Mouse (Mus musculus) forebrain, embryonic 15.5 days (tissue): Measurements from ENCODE around the gene Cntn2. TPM values are rescaled to one million over a fixed set of nuclear protein-coding genes. Genes with fewer than 3 reads are reported as not detected.

Experiments used
- ATAC-seq: fragments of 200-750 bp; cut with Nextera tagmentation; replicated peaks from 2 replicates; pipeline ENCODE4 v1.8.0; 2017; ENCODE audit warnings: mild to moderate bottlenecking, moderate TSS enrichment, moderate library complexity
- H3K27ac ChIP-seq: fragments of 300-500 bp; sonication (generic); replicated peaks from 2 replicates; pipeline ENCODE4 v1.5.1; 2015; ENCODE audit warnings: mild to moderate bottlenecking, inconsistent platforms
- H3K27me3 ChIP-seq: fragments of 300-500 bp; sonication (generic); 2 replicates; pipeline ENCODE4 v1.6.1; 2015; ENCODE audit warnings: inconsistent platforms
- H3K36me3 ChIP-seq: fragments of 300-500 bp; sonication (generic); 2 replicates; pipeline ENCODE4 v1.6.1; 2015; ENCODE audit warnings: mild to moderate bottlenecking, inconsistent platforms
- H3K4me1 ChIP-seq: fragments of 300-500 bp; sonication (generic); 2 replicates; pipeline ENCODE4 v1.6.1; 2015; ENCODE audit warnings: inconsistent platforms
- H3K4me2 ChIP-seq: fragments of 300-500 bp; sonication (generic); replicated peaks from 2 replicates; pipeline ENCODE4 v1.6.1; 2015; ENCODE audit warnings: mild to moderate bottlenecking, inconsistent platforms
- H3K4me3 ChIP-seq: fragments of 300-500 bp; sonication (generic); 2 replicates; pipeline ENCODE4 v1.5.1; 2015; ENCODE audit warnings: mild to moderate bottlenecking, inconsistent platforms
- H3K9ac ChIP-seq: fragments of 300-500 bp; sonication (generic); replicated peaks from 2 replicates; pipeline ENCODE4 v1.6.1; 2015; ENCODE audit warnings: mild to moderate bottlenecking, inconsistent platforms
- H3K9me3 ChIP-seq: fragments of 300-500 bp; sonication (generic); 2 replicates; pipeline ENCODE4 v1.6.1; 2016; ENCODE audit warnings: inconsistent platforms
- whole genome bisulfite sequencing: fragments of 180-500 bp; shearing (Covaris S2); methylation state at CpG from one replicate; pipeline ENCODE4 v1.1.7; 2015; ENCODE audit warnings: mixed read lengths; 5-methylcytosine and 5-hydroxymethylcytosine counted together
- polyA plus RNA-seq: library from polyadenylated mRNA; unstranded; fragments of >200 nt; fragmentation: Nextera tagmentation; extraction: Ambion mirVana; gene quantifications from 2 replicates; pipeline ENCODE4 v1.2.1, GENCODE M21; 2015

Gene Cntn2
- polyA plus RNA-seq, 1 experiment from 2014 or later = 117 TPM

- WGBS = 15% methylated on average over 5 of the region's 5 CpGs
- Histone ChIP-seq H3K27ac (peak overlapping the region; percentile 89), H3K4me1 (peaks cover 42% of the 10 kb centered on the region), H3K27me3 (no peaks in the 10 kb centered on the region), H3K9me3 (no peaks in the 10 kb centered on the region), H3K4me2 (peak overlapping the region; percentile 67), H3K36me3 (no peaks in the 10 kb centered on the region), H3K9ac (peak overlapping the region; percentile 69), H3K4me3 (peak overlapping the region; percentile 51)
- peak; percentile 26 for ATAC-seq
These were observed 1.0 kb downstream of the Cntn2 start for GRCm38 (mm10) chr1:132541824-132542599.

DNA sequence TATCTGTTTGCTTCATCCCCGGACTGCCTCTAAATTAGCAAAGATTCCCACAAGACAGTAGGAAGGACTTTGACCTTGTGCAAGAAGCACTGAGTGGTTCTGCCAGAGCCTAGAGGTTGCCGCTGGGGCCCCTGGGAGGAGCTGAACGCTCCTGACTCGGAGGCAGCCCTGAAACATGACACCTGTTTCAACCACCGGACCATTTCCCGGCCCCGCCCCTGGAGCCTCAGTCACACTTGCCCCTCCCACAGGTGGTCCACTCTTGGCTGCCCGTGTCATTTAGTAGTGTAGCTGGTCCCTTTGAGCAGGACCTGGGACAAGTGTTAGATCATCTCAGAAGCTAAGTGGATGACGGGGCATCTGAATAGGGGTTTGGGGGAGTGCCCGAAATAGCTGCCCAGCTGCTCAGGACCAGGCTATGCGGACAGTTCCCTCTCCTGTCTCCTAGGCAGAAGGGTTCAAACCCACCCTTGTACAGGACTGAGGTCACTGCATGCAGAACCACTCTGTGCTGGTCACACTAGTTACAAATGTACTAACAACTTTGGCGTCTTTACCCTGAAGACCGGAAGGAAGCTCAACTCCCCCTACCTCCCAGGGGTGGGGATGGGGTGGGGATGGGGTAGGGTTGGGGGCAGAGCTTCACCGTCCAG is 1.8 kb downstream of the Cntn2 start:
- Histone ChIP-seq H3K4me1 (peaks cover 43% of the 10 kb centered on the region), H3K4me2 (peak overlapping the region; percentile 67), H3K4me3 (peak overlapping the region; percentile 51), H3K9me3 (no peaks in the 10 kb centered on the region), H3K9ac (peak overlapping the region; percentile 69), H3K27ac (peak overlapping the region; percentile 89), H3K27me3 (no peaks in the 10 kb centered on the region), H3K36me3 (no peaks in the 10 kb centered on the region)
- ATAC-seq = no peak
- 6% methylated on average over 14 of the region's 14 CpGs for WGBS

GRCm38 (mm10) chr1:132540701-132541100 is 2.4 kb downstream of the Cntn2 start:
- H3K27me3 ChIP-seq = no peaks in the 10 kb centered on the region
- no peak for ATAC-seq
- peak overlapping the region; percentile 67 for H3K4me2 ChIP-seq
- H3K9ac ChIP-seq = peak overlapping the region; percentile 69; the same call in 1 of the 2 replicates
- peaks cover 46% of the 10 kb centered on the region for H3K4me1 ChIP-seq
- H3K4me3 ChIP-seq = peak overlapping the region; percentile 51
- peak overlapping the region; percentile 38; the same call in 1 of the 2 replicates for H3K27ac ChIP-seq
- H3K9me3 ChIP-seq = no peaks in the 10 kb centered on the region
- no peaks in the 10 kb centered on the region for H3K36me3 ChIP-seq
- 61% methylated on average over 7 of the region's 7 CpGs for WGBS

DNA sequence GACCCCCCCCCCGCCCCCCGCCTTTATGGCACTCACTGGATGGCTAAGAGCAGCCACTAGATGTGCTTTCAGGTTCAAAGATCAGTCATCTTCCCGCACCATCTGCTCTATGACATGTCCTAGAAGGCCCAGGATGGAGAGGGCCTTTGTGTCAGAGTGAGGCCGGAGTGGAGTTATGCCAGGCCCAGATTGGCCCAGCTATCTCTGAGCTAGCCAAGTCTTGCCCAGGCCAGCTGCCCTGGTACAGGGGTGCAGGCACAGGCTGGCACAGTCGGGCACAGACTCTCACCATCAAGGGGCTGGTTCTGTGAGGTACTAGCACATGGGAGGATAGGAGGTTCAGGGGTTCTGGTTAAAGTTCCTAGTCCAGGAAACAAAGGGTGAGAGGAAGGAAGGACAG is 5.3 kb downstream of the Cntn2 start:
- 0 out of 2 replicates have a peak overlapping the region, but pooled peaks have one; percentile 15 for H3K27ac ChIP-seq
- peaks cover 57% of the 10 kb centered on the region for H3K4me1 ChIP-seq
- H3K36me3 ChIP-seq = no peaks in the 10 kb centered on the region
- no peaks in the 10 kb centered on the region for H3K9me3 ChIP-seq
- H3K4me3 ChIP-seq = no peak overlapping the region
- ATAC-seq = no peak
- 77% methylated on average over 5 of the region's 5 CpGs for WGBS
- H3K9ac ChIP-seq = no peak overlapping the region
- H3K4me2 ChIP-seq = peak overlapping the region; percentile 67
- no peaks in the 10 kb centered on the region for H3K27me3 ChIP-seq

GRCm38 (mm10) chr1:132536416-132536815 is 6.6 kb downstream of the Cntn2 start:
- WGBS = 74% methylated on average over 3 of the region's 3 CpGs
- no peak for ATAC-seq

GRCm38 (mm10) chr1:132535541-132535940 is 7.5 kb downstream of the Cntn2 start:
- no peak overlapping the region for H3K9ac ChIP-seq
- H3K36me3 ChIP-seq = no peaks in the 10 kb centered on the region
- H3K9me3 ChIP-seq = no peaks in the 10 kb centered on the region
- H3K27me3 ChIP-seq = no peaks in the 10 kb centered on the region
- H3K27ac ChIP-seq = no peak overlapping the region
- H3K4me1 ChIP-seq = peaks cover 48% of the 10 kb centered on the region
- WGBS = 83% methylated on average over 4 of the region's 4 CpGs
- no peak overlapping the region for H3K4me3 ChIP-seq
- ATAC-seq = no peak
- no peak overlapping the region for H3K4me2 ChIP-seq

More at GRCm38 (mm10) chr1:132536416-132536815, 6.6 kb downstream of the Cntn2 start:
- Histone ChIP-seq H3K9me3 (no peaks in the 10 kb centered on the region), H3K4me2 (no peak overlapping the region), H3K4me3 (no peak overlapping the region), H3K9ac (no peak overlapping the region), H3K27me3 (no peaks in the 10 kb centered on the region), H3K4me1 (peaks cover 47% of the 10 kb centered on the region), H3K27ac (no peak overlapping the region), H3K36me3 (no peaks in the 10 kb centered on the region)

GRCm38 (mm10) chr1:132533840-132534239 is 9.2 kb downstream of the Cntn2 start:
- Histone ChIP-seq H3K9me3 (no peaks in the 10 kb centered on the region), H3K4me2 (no peak overlapping the region), H3K27me3 (no peaks in the 10 kb centered on the region), H3K4me3 (no peak overlapping the region), H3K9ac (no peak overlapping the region), H3K36me3 (0 out of 2 replicates have a peak, but pooled peaks cover 4% of the 10 kb centered on the region), H3K27ac (no peak overlapping the region), H3K4me1 (peaks cover 47% of the 10 kb centered on the region)
- ATAC-seq = no peak
- 6% methylated on average over 8 of the region's 8 CpGs for WGBS

GRCm38 (mm10) chr1:132532521-132532920 is 10.5 kb downstream of the Cntn2 start:
- no peak overlapping the region for H3K4me3 ChIP-seq
- H3K36me3 ChIP-seq = peaks cover 11% of the 10 kb centered on the region
- H3K4me2 ChIP-seq = no peak overlapping the region
- H3K9me3 ChIP-seq = no peaks in the 10 kb centered on the region
- no peak overlapping the region for H3K9ac ChIP-seq
- H3K27ac ChIP-seq = no peak overlapping the region
- ATAC-seq = no peak
- H3K27me3 ChIP-seq = no peaks in the 10 kb centered on the region
- peaks cover 41% of the 10 kb centered on the region for H3K4me1 ChIP-seq
- 79% methylated on average over 9 of the region's 9 CpGs for whole genome bisulfite sequencing

DNA sequence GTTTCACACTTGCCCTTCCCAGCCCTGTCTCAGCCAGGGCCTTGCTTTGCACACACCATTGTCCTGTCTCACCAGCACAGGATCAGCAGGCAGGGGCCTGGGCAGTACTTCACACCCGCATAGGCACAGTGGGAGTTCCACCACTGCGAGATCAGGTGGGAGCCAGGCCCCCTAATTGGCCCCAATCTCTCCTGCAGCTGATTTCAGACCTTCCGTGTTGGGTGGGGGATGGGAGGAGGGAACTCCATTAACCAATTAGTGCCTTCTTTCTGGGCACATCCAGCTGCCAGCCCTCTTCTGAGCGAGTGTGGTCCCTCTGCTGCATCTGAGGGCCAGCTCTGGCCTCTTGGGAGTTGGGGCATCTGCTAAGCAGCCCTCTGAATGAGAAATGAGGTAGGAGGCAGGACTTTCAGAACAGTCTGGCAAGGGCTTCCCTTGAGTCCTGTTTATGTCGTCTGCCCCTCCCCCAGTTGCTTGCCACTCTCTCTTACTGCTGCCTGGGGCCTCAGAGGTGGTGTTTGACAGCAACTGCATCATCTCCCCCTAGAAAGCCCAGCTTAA is 12.3 kb downstream of the Cntn2 start:
- H3K4me2 ChIP-seq = no peak overlapping the region
- H3K4me3 ChIP-seq = no peak overlapping the region
- ATAC-seq = peak; percentile 37; the same call in 1 of the 2 replicates
- peak overlapping the region; percentile 51 for H3K27ac ChIP-seq
- no peaks in the 10 kb centered on the region for H3K27me3 ChIP-seq
- peaks cover 50% of the 10 kb centered on the region for H3K4me1 ChIP-seq
- under 1% methylated on average over 5 of the region's 5 CpGs for WGBS
- peaks cover 11% of the 10 kb centered on the region for H3K36me3 ChIP-seq
- no peak overlapping the region for H3K9ac ChIP-seq
- no peaks in the 10 kb centered on the region for H3K9me3 ChIP-seq

DNA sequence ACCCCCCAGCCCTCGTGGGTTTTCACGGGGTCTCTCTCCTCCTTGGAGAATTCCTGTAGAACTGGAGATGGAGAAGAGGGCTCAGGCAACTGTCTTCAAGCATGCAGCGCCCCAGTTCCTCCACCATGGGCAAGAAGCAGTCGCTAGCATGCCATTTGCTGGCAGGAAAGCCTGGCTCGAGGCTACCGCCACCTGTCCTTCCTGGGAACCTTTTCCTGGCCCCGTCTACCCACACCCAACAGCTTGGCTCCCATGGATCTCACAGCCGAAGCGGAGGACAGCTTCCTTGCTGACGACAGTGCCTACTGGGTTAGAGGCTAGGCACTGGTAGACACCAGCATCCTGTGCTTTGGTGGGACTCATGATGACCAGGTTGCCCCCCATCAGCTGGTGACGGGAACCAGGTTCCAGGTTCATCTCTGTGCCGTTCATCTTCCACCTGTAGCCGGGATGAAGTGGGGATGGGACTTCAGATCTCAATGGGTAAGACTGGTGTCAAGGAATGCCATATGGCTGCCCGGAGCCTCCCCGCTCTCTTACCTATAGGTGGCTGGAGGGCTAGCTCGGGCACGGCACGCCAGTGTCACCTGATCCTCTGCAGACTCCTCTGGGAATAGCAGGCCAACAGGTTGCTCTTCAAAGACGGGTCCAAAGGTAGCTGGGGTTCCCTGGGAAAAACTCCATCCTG is 14.3 kb downstream of the Cntn2 start:
- ATAC-seq = no peak
- Histone ChIP-seq H3K9ac (no peak overlapping the region), H3K27ac (0 out of 2 replicates have a peak overlapping the region, but pooled peaks have one; percentile 8), H3K4me1 (peaks cover 41% of the 10 kb centered on the region), H3K9me3 (no peaks in the 10 kb centered on the region), H3K36me3 (peaks cover 23% of the 10 kb centered on the region), H3K4me2 (no peak overlapping the region), H3K4me3 (no peak overlapping the region), H3K27me3 (no peaks in the 10 kb centered on the region)
- 88% methylated on average over 19 of the region's 19 CpGs for WGBS

DNA sequence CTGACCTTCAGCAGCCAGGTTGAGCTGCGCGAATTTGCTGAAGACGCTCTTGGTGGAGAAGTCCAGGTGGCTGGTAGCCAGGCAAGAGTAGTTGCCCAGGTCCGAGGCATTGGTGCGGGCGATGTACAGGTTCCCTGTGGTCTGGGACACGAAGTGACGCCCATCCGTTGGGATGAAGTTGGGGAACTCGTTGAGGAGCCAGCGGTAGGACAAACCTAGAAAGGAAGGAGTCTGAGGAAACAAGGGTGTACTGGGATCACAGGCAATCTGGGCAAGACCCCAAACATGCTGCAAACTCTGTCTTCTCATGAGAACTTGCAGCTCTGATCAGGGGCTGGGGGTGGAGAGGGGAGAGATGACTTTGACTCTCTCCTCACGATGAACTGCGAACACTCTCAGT is 15.0 kb downstream of the Cntn2 start:
- ATAC-seq = no peak
- WGBS = 92% methylated on average over 13 of the region's 13 CpGs

More for the DNA sequence above, 15.0 kb downstream of the Cntn2 start:
- Histone ChIP-seq H3K9ac (no peak overlapping the region), H3K27me3 (no peaks in the 10 kb centered on the region), H3K36me3 (peaks cover 30% of the 10 kb centered on the region), H3K27ac (no peak overlapping the region), H3K4me2 (no peak overlapping the region), H3K9me3 (no peaks in the 10 kb centered on the region), H3K4me3 (no peak overlapping the region), H3K4me1 (peaks cover 35% of the 10 kb centered on the region)
